Mouse (Mus musculus) bone marrow macrophage, adult 2 months (primary cell): ENCODE results near the gene Rras.

Source experiments
- CTCF ChIP-seq: IDR thresholded peaks from 2 replicates; pipeline ENCODE4 v1.5.1; 2012; ENCODE audit warnings: low read depth, mild to moderate bottlenecking, low read length, moderate library complexity
- POLR2A ChIP-seq: IDR thresholded peaks from 2 replicates; pipeline ENCODE4 v1.6.1; 2012; ENCODE audit warnings: mild to moderate bottlenecking, low read depth, low read length, borderline replicate concordance

GRCm38 (mm10) chr7:45012824-45013223 lies 4.9 kb upstream of the Rras start:
- TF ChIP-seq CTCF (no peak), POLR2A (no peak)
